Mouse (Mus musculus) forebrain, embryonic 14.5 days (tissue): ENCODE measurements at regions not wholly inside any gene's neighbourhood (a gene's known extent, or its start where the extent isn't known, plus 50 kb on each side); places are given as distances from the start of the nearest gene placed in this dataset.

Source experiments
- ATAC-seq: fragments of 200-750 bp; cut with Nextera tagmentation; 2 replicates; pipeline ENCODE4 v1.8.0; 2017; ENCODE audit warnings: mild to moderate bottlenecking, moderate library complexity
- DNase-seq: peaks from one replicate; pipeline ENCODE4 v3.0.0-alpha.2; 2015; ENCODE audit warnings: low spot score
- H3K27ac ChIP-seq: fragments of 300-500 bp; sonication (generic); 2 replicates; pipeline ENCODE4 v1.5.1; 2014; ENCODE audit warnings: low read depth, mild to moderate bottlenecking, control low read depth, low read length, moderate library complexity
- H3K27me3 ChIP-seq: fragments of 300-500 bp; sonication (generic); replicated peaks from 2 replicates; pipeline ENCODE4 v1.6.1; 2014; ENCODE audit warnings: low read length, control low read depth, mixed read lengths; ENCODE audit not compliant: control insufficient read depth, insufficient read depth
- H3K36me3 ChIP-seq: fragments of 300-500 bp; sonication (generic); 2 replicates; pipeline ENCODE4 v1.6.1; 2014; ENCODE audit warnings: low read length, control low read depth; ENCODE audit not compliant: control insufficient read depth, insufficient read depth
- H3K4me1 ChIP-seq: fragments of 300-500 bp; sonication (generic); 2 replicates; pipeline ENCODE4 v1.6.1; 2014; ENCODE audit warnings: antibody characterized with exemption, low read length, control low read depth; ENCODE audit not compliant: control insufficient read depth, insufficient read depth
- H3K4me2 ChIP-seq: fragments of 300-500 bp; sonication (generic); 2 replicates; pipeline ENCODE4 v1.6.1; 2014; ENCODE audit warnings: mild to moderate bottlenecking, control low read depth, low read length
- H3K4me3 ChIP-seq: fragments of 300-500 bp; sonication (generic); 2 replicates; pipeline ENCODE4 v1.5.1; 2014; ENCODE audit warnings: low read depth, low read length, control low read depth
- H3K9ac ChIP-seq: fragments of 300-500 bp; sonication (generic); 2 replicates; pipeline ENCODE4 v1.6.1; 2014; ENCODE audit warnings: mild to moderate bottlenecking, low read length, control low read depth, moderate library complexity
- H3K9me3 ChIP-seq: fragments of 300-500 bp; sonication (generic); replicated peaks from 2 replicates; pipeline ENCODE4 v1.6.1; 2016; ENCODE audit warnings: low read length, control low read depth, mixed read lengths; ENCODE audit not compliant: control insufficient read depth
- WGBS: fragments of 180-500 bp; shearing (Covaris S2); extraction: QIAGEN DNeasy Blood & Tissue Kit; methylation state at CpG from one replicate; pipeline ENCODE4 v1.1.7; 2014; 5-methylcytosine and 5-hydroxymethylcytosine counted together

- Histone ChIP-seq H3K9ac (no peak overlapping the region), H3K27me3 (no peaks in the 10 kb centered on the region), H3K36me3 (no peaks in the 10 kb centered on the region), H3K4me3 (no peak overlapping the region), H3K4me1 (no peaks in the 10 kb centered on the region), H3K4me2 (no peak overlapping the region), H3K9me3 (no peaks in the 10 kb centered on the region), H3K27ac (no peak overlapping the region)
- DNase-seq (no peak), ATAC-seq (no peak)
- 81% methylated on average over 8 of the region's 8 CpGs for whole genome bisulfite sequencing
These were observed 117.0 kb upstream of the Gimd1 start for GRCm38 (mm10) chr3:132512526-132513102.

GRCm38 (mm10) chr3:132533323-132533904 is 96.2 kb upstream of the Gimd1 start:
- Histone ChIP-seq H3K27ac (no peak overlapping the region), H3K27me3 (no peaks in the 10 kb centered on the region), H3K9me3 (no peaks in the 10 kb centered on the region), H3K4me2 (no peak overlapping the region), H3K9ac (no peak overlapping the region), H3K36me3 (no peaks in the 10 kb centered on the region), H3K4me1 (no peaks in the 10 kb centered on the region), H3K4me3 (no peak overlapping the region)
- WGBS: 56% methylated on average over 4 of the region's 4 CpGs
- ATAC-seq (peak; percentile 55), DNase-seq (peak; percentile 43)

DNA sequence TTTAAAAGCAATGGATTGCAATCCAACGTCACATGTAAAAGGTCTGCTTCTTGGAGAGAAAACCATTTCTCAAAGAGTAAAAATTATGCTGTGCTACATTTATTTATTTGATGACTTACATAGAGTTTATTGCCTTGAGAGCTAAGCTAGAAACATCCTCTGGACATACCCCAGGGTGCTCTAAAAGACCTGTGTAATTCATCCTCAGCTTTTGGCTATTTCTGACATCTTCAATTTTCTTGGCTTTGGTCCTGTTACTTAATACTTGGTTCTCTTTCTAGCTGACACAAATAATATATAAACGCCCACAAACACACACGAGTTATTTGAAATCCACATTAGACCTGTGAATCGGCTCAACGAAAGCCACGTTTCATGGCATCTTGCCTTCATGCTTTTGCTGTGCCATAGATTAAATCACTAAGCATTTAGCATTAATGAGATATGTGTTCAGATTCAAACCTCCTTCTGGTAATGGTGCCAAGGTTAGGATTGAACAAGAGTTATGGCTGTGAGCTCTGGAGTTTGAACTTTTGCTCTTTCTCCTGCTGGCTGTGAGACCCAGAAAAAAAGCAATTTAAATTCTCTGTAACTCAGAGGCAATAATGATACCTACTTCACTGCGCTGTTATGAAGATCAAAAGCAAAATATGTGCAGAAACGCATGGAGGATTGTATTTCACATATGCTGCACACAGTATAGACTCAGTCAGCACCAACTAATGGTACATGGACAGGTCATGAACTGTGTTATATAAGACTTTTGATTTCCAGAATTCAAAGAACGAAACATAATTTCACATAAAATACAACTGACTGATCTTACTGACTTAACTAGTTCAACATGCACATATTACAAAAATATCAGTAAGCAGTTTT is 89.6 kb upstream of the Gimd1 start:
- WGBS: 91% methylated on average over 9 of the region's 9 CpGs
- Histone ChIP-seq H3K27ac (no peak overlapping the region), H3K9me3 (no peaks in the 10 kb centered on the region), H3K36me3 (no peaks in the 10 kb centered on the region), H3K27me3 (no peaks in the 10 kb centered on the region), H3K9ac (no peak overlapping the region), H3K4me3 (no peak overlapping the region), H3K4me1 (no peaks in the 10 kb centered on the region), H3K4me2 (no peak overlapping the region)
- ATAC-seq: no peak
- no peak for DNase-seq

DNA sequence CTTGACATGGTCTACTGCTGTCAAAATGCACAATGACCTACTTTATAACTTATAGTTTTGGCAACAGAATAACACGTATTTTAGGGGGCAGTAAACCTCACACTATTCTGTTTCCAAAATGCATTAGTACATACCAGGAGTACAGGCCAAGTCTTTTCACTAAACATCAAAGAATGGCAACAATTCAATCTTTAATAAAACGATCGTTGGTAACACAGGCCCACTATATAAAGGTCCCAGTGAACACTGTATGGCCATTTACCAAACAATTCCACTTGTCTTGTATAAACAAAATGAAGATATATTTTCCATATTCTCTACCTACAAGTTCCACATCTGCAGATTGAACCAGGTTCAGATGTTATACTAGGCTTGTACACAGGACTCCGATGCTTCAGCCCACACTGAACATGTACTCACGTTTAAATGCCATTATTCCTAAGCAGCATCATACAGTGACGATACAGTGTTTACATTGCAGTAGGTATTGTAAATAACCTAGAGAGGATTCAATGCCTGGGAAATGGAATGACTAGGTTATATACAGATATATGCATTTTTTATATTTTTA is 78.3 kb upstream of the Gimd1 start:
- H3K9me3 ChIP-seq: no peaks in the 10 kb centered on the region
- ATAC-seq (no peak), DNase-seq (no peak)
- H3K27ac ChIP-seq: no peak overlapping the region
- H3K9ac ChIP-seq: no peak overlapping the region
- H3K27me3 ChIP-seq: no peaks in the 10 kb centered on the region
- 89% methylated on average over 6 of the region's 6 CpGs for WGBS
- H3K4me3 ChIP-seq: no peak overlapping the region
- H3K4me2 ChIP-seq: no peak overlapping the region
- no peaks in the 10 kb centered on the region for H3K36me3 ChIP-seq
- no peaks in the 10 kb centered on the region for H3K4me1 ChIP-seq

DNA sequence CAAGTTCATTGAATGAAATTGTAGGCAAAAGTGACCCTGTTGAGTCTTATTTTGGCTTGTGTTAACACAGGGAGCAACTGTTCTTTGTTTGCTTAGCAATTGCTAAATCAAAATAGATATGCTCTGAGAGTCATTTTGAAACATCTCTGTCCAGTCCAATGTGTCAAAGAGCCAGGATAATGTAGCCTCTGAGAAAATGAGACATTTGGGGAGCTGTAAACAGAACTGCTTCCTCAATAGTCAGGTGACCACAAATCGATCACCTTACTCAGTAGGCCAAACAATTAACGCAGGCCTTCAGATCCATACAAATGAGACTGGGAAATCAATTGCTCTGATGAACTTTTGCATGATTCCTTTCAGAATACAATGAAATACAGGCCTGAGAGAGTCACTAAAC is 63.9 kb upstream of the Gimd1 start:
- DNase-seq: no peak

GRCm38 (mm10) chr3:132566301-132566700 is 63.3 kb upstream of the Gimd1 start:
- H3K27me3 ChIP-seq: no peaks in the 10 kb centered on the region
- no peaks in the 10 kb centered on the region for H3K4me1 ChIP-seq
- no peak overlapping the region for H3K4me2 ChIP-seq
- H3K4me3 ChIP-seq: no peak overlapping the region
- H3K9ac ChIP-seq: no peak overlapping the region
- DNase-seq: no peak
- WGBS: 91% methylated on average over 7 of the region's 7 CpGs
- H3K36me3 ChIP-seq: no peaks in the 10 kb centered on the region
- no peaks in the 10 kb centered on the region for H3K9me3 ChIP-seq
- ATAC-seq: no peak
- no peak overlapping the region for H3K27ac ChIP-seq

More for the DNA sequence above, 63.9 kb upstream of the Gimd1 start:
- H3K27me3 ChIP-seq: no peaks in the 10 kb centered on the region
- H3K9me3 ChIP-seq: no peaks in the 10 kb centered on the region
- H3K4me2 ChIP-seq: no peak overlapping the region
- H3K27ac ChIP-seq: no peak overlapping the region
- H3K4me3 ChIP-seq: no peak overlapping the region
- no peak for ATAC-seq
- no peaks in the 10 kb centered on the region for H3K36me3 ChIP-seq
- 91% methylated on average over 2 of the region's 2 CpGs for WGBS
- H3K9ac ChIP-seq: no peak overlapping the region
- H3K4me1 ChIP-seq: no peaks in the 10 kb centered on the region
